Mouse (Mus musculus): ENCODE measurements around the gene Dnah12.

GRCm38 (mm10) chr14:26724898-26725297 lies 31.8 kb downstream of the Dnah12 start:
- TF ChIP-seq POLR2A (IDR thresholded peaks at IDR 0.05; ENCODE audit: borderline replicate concordance, low read depth, low read length) (no peak), CTCF (IDR thresholded peaks at IDR 0.05; ENCODE audit: low read depth, low read length) (no peak)

Data from bone marrow macrophage, adult 2 months (primary cell).